Mouse (Mus musculus) MEL (cell line): Measurements from ENCODE around the gene Mr1. TPM values are rescaled to one million over a fixed set of nuclear protein-coding genes. Genes with fewer than 3 reads are reported as not detected.

Experiments
- DNase-seq: peaks from one replicate; pipeline ENCODE4 v3.0.0; 2011; ENCODE audit warnings: low read depth, low spot score
- H3K27ac ChIP-seq: 2 replicates; pipeline ENCODE4 v1.5.1; 2012; ENCODE audit warnings: low read depth, mild to moderate bottlenecking, control low read depth, low read length, moderate library complexity; ENCODE audit not compliant: control insufficient read depth
- H3K27me3 ChIP-seq, 2 experiments: fragments of 150-350 bp in 1 of 2; sonication (generic) in 1 of 2; 2 replicates each; pipeline ENCODE4 v1.6.1; 2012; ENCODE audit warnings: low read length in 2 of 2, mild to moderate bottlenecking in 2 of 2, improper control_type of control experiment in 1 of 2, moderate library complexity in 1 of 2; ENCODE audit not compliant: insufficient read depth in 2 of 2, control insufficient read depth in 1 of 2
- H3K36me3 ChIP-seq, 2 experiments: 2 replicates each; pipeline ENCODE4 v1.6.1; 2012 to 2014; ENCODE audit warnings: low read length in 2 of 2, improper control_type of control experiment in 1 of 2, inconsistent platforms in 1 of 2, mild to moderate bottlenecking in 1 of 2; ENCODE audit not compliant: insufficient read depth in 2 of 2, control insufficient read depth in 1 of 2
- H3K4me1 ChIP-seq, 2 experiments: fragments of 150-350 bp in 1 of 2; sonication (generic) in 1 of 2; 2 replicates each; pipeline ENCODE4 v1.6.1; 2012; ENCODE audit warnings: low read length in 2 of 2, improper control_type of control experiment in 1 of 2, mild to moderate bottlenecking in 1 of 2; ENCODE audit not compliant: insufficient read depth in 2 of 2, control insufficient read depth in 1 of 2
- H3K4me3 ChIP-seq, 2 experiments: fragments of 150-350 bp in 1 of 2; sonication (generic) in 1 of 2; 2 replicates each; pipeline ENCODE4 v1.5.1; 2012; ENCODE audit warnings: low read depth in 2 of 2, low read length in 2 of 2, mild to moderate bottlenecking in 2 of 2, moderate library complexity in 2 of 2, control low read depth in 1 of 2, improper control_type of control experiment in 1 of 2; ENCODE audit not compliant: control insufficient read depth in 1 of 2, insufficient read depth in 1 of 2
- H3K79me2 ChIP-seq: 2 replicates; pipeline ENCODE4 v1.6.1; 2012; ENCODE audit warnings: mild to moderate bottlenecking, low read length, moderate library complexity; ENCODE audit not compliant: control insufficient read depth, poor library complexity, insufficient read depth
- H3K9ac ChIP-seq: 2 replicates; pipeline ENCODE4 v1.6.1; 2012; ENCODE audit warnings: low read depth, mild to moderate bottlenecking, control low read depth, low read length, moderate library complexity; ENCODE audit not compliant: control insufficient read depth, poor library complexity, severe bottlenecking
- H3K9me3 ChIP-seq: fragments of 150-350 bp; sonication (generic); replicated peaks from 2 replicates; pipeline ENCODE4 v1.6.1; 2012; ENCODE audit warnings: mild to moderate bottlenecking, low read length, improper control_type of control experiment, moderate library complexity; ENCODE audit not compliant: insufficient read depth
- CHD1 ChIP-seq: IDR thresholded peaks from 2 replicates; pipeline ENCODE4 v1.6.1; 2012; ENCODE audit warnings: low read depth, mild to moderate bottlenecking, inconsistent platforms, low read length, improper control_type of control experiment
- CHD2 ChIP-seq: IDR thresholded peaks from 2 replicates; pipeline ENCODE4 v1.6.1; 2011; ENCODE audit warnings: low read length, improper control_type of control experiment
- E2F4 ChIP-seq: IDR thresholded peaks from 2 replicates; pipeline ENCODE4 v1.6.1; 2011; ENCODE audit warnings: low read depth, low read length, improper control_type of control experiment, borderline replicate concordance
- ELF1 ChIP-seq: IDR thresholded peaks from 2 replicates; pipeline ENCODE4 v1.6.1; 2014; ENCODE audit warnings: low read depth, mild to moderate bottlenecking, inconsistent platforms, low read length, improper control_type of control experiment, moderate library complexity
- EP300 ChIP-seq, 2 experiments: IDR thresholded peaks; 2 replicates each; pipeline ENCODE4 v1.6.1; 2011; ENCODE audit warnings: improper control_type of control experiment in 2 of 2, low read length in 2 of 2, low read depth in 1 of 2, mild to moderate bottlenecking in 1 of 2
- ETS1 ChIP-seq: IDR thresholded peaks from 2 replicates; pipeline ENCODE4 v1.6.1; 2012; ENCODE audit warnings: low read depth, mild to moderate bottlenecking, inconsistent platforms, low read length, improper control_type of control experiment, moderate library complexity
- JUND ChIP-seq: IDR thresholded peaks from 2 replicates; pipeline ENCODE4 v1.6.1; 2011; ENCODE audit warnings: low read depth, mild to moderate bottlenecking, improper control_type of control experiment, low read length
- KAT2A ChIP-seq: conservative IDR thresholded peaks from 2 replicates; pipeline ENCODE4 v1.6.1; 2012; ENCODE audit warnings: low read depth, low read length, improper control_type of control experiment, inconsistent platforms
- MAX ChIP-seq: IDR thresholded peaks from 2 replicates; pipeline ENCODE4 v1.6.1; 2011; ENCODE audit warnings: low read length, improper control_type of control experiment
- MAZ ChIP-seq: IDR thresholded peaks from 2 replicates; pipeline ENCODE4 v1.6.1; 2012; ENCODE audit warnings: low read depth, mild to moderate bottlenecking, inconsistent platforms, low read length, improper control_type of control experiment
- MYB ChIP-seq: IDR thresholded peaks from 2 replicates; pipeline ENCODE4 v1.6.1; 2011; ENCODE audit warnings: mild to moderate bottlenecking, low read depth, low read length, improper control_type of control experiment
- NRF1 ChIP-seq: IDR thresholded peaks from 2 replicates; pipeline ENCODE4 v1.6.1; 2014; ENCODE audit warnings: low read depth, mild to moderate bottlenecking, inconsistent platforms, low read length, improper control_type of control experiment, moderate library complexity; ENCODE audit not compliant: poor library complexity, insufficient read depth, severe bottlenecking
- RCOR1 ChIP-seq: IDR thresholded peaks from 2 replicates; pipeline ENCODE4 v1.6.1; 2012; ENCODE audit warnings: low read depth, mild to moderate bottlenecking, inconsistent platforms, low read length, improper control_type of control experiment
- SIN3A ChIP-seq: IDR thresholded peaks from 2 replicates; pipeline ENCODE4 v1.6.1; 2012; ENCODE audit warnings: low read length, improper control_type of control experiment, inconsistent platforms
- TBP ChIP-seq: IDR thresholded peaks from 2 replicates; pipeline ENCODE4 v1.8.0; 2011; ENCODE audit warnings: low read depth, low read length, improper control_type of control experiment
- TCF12 ChIP-seq: IDR thresholded peaks from 2 replicates; pipeline ENCODE4 v1.6.1; 2014; ENCODE audit warnings: low read depth, mild to moderate bottlenecking, inconsistent platforms, low read length, improper control_type of control experiment, moderate library complexity
- USF1 ChIP-seq: IDR thresholded peaks from 2 replicates; pipeline ENCODE4 v1.6.1; 2014; ENCODE audit warnings: low read depth, mild to moderate bottlenecking, inconsistent platforms, low read length, improper control_type of control experiment, moderate library complexity
- ZC3H11A ChIP-seq: IDR thresholded peaks from 2 replicates; pipeline ENCODE4 v1.6.1; 2012; ENCODE audit warnings: low read depth, mild to moderate bottlenecking, inconsistent platforms, low read length, improper control_type of control experiment
- ZKSCAN1 ChIP-seq: IDR thresholded peaks from 2 replicates; pipeline ENCODE4 v1.6.1; 2012; ENCODE audit warnings: low read depth, mild to moderate bottlenecking, inconsistent platforms, low read length, improper control_type of control experiment, moderate library complexity
- ZMIZ1 ChIP-seq: IDR thresholded peaks from 2 replicates; pipeline ENCODE4 v1.6.1; 2012; ENCODE audit warnings: low read depth, mild to moderate bottlenecking, inconsistent platforms, low read length, improper control_type of control experiment, moderate library complexity
- ZNF384 ChIP-seq: IDR thresholded peaks from 2 replicates; pipeline ENCODE4 v1.6.1; 2012; ENCODE audit warnings: low read depth, mild to moderate bottlenecking, inconsistent platforms, low read length, improper control_type of control experiment
- polyA plus RNA-seq, 2 experiments: library from polyadenylated mRNA; stranded (reverse) in 1 of 2; unstranded in 1 of 2; fragments of >175 nt in 1 of 2; fragments of >200 nt in 1 of 2; gene quantifications; 2 replicates each; pipeline versions ENCODE4 v1.2.1 to v1.2.4; 2012; ENCODE audit warnings: low replicate concordance in 2 of 2, low read depth in 1 of 2; ENCODE audit not compliant: insufficient read length in 2 of 2, insufficient read depth in 1 of 2, missing spikeins in 1 of 2
- total RNA-seq: library from RNA; depleted of rRNA; stranded (reverse); fragments of 300-350 nt; gene quantifications from 2 replicates; pipeline ENCODE4 v1.2.3, GENCODE M21; 2012

Mr1 gene
- total and polyA plus RNA-seq, 3 experiments, result 2.0 to 3.9 TPM; not detected in 1

- no peaks in the 10 kb centered on the region for H3K79me2 ChIP-seq
- peaks cover 0 to 14% of the 10 kb centered on the region in 2 experiments; a peak in 2 of 4 replicates for H3K36me3 ChIP-seq
- TF ChIP-seq JUND (no peak), MAX (no peak), CHD2 (no peak), TCF12 (no peak), USF1 (no peak), TBP (no peak), MAZ (no peak), ZC3H11A (no peak), MYB (no peak), E2F4 (no peak), RCOR1 (no peak)
- H3K4me3 ChIP-seq, result no peak overlapping the region
- no peak for DNase-seq
- no peaks in the 10 kb centered on the region; a peak in 1 of 4 replicates for H3K27me3 ChIP-seq
- H3K27ac ChIP-seq, result no peak overlapping the region
- H3K9me3 ChIP-seq, result no peaks in the 10 kb centered on the region
- H3K4me1 ChIP-seq, result peaks cover 3 to 20% of the 10 kb centered on the region in 2 experiments; a peak in 2 of 4 replicates
- no peak overlapping the region for H3K9ac ChIP-seq
Observed at GRCm38 (mm10) chr1:155109387-155110350, 36.9 kb downstream of the Mr1 start.

GRCm38 (mm10) chr1:155108412-155108811 is 38.2 kb downstream of the Mr1 start:
- peak overlapping the region; percentile 55 to 66 for H3K4me3 ChIP-seq

GRCm38 (mm10) chr1:155107843-155108242 is 38.8 kb downstream of the Mr1 start:
- Histone ChIP-seq H3K79me2 (no peaks in the 10 kb centered on the region), H3K9me3 (no peaks in the 10 kb centered on the region), H3K9ac (peak overlapping the region; percentile 51), H3K4me3 (peak overlapping the region; percentile 55 to 66), H3K36me3 (peaks cover 0 to 14% of the 10 kb centered on the region in 2 experiments; a peak in 2 of 4 replicates), H3K27me3 (no peaks in the 10 kb centered on the region), H3K27ac (peak overlapping the region; percentile 29; the same call in 1 of the 2 replicates), H3K4me1 (peaks cover 3 to 20% of the 10 kb centered on the region in 2 experiments; a peak in 2 of 4 replicates)
- DNase-seq, result peak; percentile 54
- peak; percentile 57 for TF ChIP-seq SIN3A
- no peak for TF ChIP-seq ZC3H11A
- TF ChIP-seq ZKSCAN1, result no peak
- TF ChIP-seq NRF1, result no peak
- TF ChIP-seq CHD2, result no peak
- TF ChIP-seq ZNF384, result no peak
- TF ChIP-seq EP300 (IDR thresholded peaks at IDR 0.05; ENCODE audit: low read depth in 1 of 2, low read length in 2 of 2), result no peak
- 0 out of 2 replicates have a peak, but pooled peaks have one; percentile 33 for TF ChIP-seq ETS1
- TF ChIP-seq E2F4, result no peak
- TF ChIP-seq ELF1, result no peak
- no peak for TF ChIP-seq CHD1
- no peak for TF ChIP-seq ZMIZ1

More at GRCm38 (mm10) chr1:155108412-155108811, 38.2 kb downstream of the Mr1 start:
- H3K27ac ChIP-seq, result no peak overlapping the region
- H3K27me3 ChIP-seq, result no peaks in the 10 kb centered on the region; a peak in 1 of 4 replicates
- no peak for TF ChIP-seq KAT2A
- TF ChIP-seq SIN3A, result peak; percentile 31; the same call in 1 of the 2 replicates
- peaks cover 0 to 14% of the 10 kb centered on the region in 2 experiments; a peak in 2 of 4 replicates for H3K36me3 ChIP-seq
- H3K79me2 ChIP-seq, result no peaks in the 10 kb centered on the region
- peak overlapping the region; percentile 51 for H3K9ac ChIP-seq
- peak; percentile 21 for DNase-seq
- no peaks in the 10 kb centered on the region for H3K9me3 ChIP-seq
- peaks cover 3 to 20% of the 10 kb centered on the region in 2 experiments; a peak in 2 of 4 replicates for H3K4me1 ChIP-seq
